Mouse (Mus musculus) liver, adult 2 months (tissue): ENCODE measurements around the gene Iffo2.

Source experiments
- CTCF ChIP-seq: fragments of 200-500 bp; IDR thresholded peaks from 2 replicates; pipeline ENCODE4 v1.5.1; 2011; ENCODE audit warnings: low read depth, low read length, control low read depth
- POLR2A ChIP-seq: fragments of 200-500 bp; IDR thresholded peaks from 2 replicates; pipeline ENCODE4 v1.6.1; 2011; ENCODE audit warnings: low read length, control low read depth; ENCODE audit not compliant: insufficient read depth; ENCODE audit errors: extremely low read depth

GRCm38 (mm10) chr4:139579466-139579865 lies 49.1 kb downstream of the Iffo2 start:
- TF ChIP-seq CTCF (no peak), POLR2A (no peak)
